Mouse (Mus musculus): ENCODE data around the gene Pcbp3. TPM values are rescaled to one million over a fixed set of nuclear protein-coding genes. Genes with fewer than 3 reads are reported as not detected.

The Pcbp3 gene
- polyA plus RNA-seq, 1 experiment = 0.32 TPM

DNA sequence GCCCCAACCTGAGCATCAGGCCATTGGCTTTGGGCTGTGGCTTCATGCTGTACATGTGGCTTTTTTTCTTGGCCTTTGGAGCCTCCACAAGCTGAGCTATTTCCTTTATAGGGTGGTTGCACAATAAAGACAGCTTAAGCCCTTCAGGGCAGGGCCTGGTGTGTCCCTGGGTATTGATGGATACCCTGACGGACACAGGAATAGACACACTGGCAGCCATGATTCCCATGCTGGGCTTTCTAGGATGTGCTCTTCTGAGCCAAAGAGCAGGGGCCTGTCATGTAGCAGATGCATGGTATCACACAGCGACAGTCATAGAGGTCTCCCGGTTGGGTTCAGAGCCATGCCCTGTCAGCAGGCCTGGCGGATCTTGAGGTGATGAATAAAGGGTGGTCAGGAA is 234.8 kb downstream of the Pcbp3 start:
- H3K36me3 ChIP-seq (ENCODE audit: control insufficient read depth) = no peaks in the 10 kb centered on the region
- no peaks in the 10 kb centered on the region for H3K9me3 ChIP-seq (ENCODE audit: control insufficient read depth, low read length)
- no peak for TF ChIP-seq GATA1 (IDR thresholded peaks at IDR 0.05; ENCODE audit: low read length)
- no peak for TF ChIP-seq TAL1 (IDR thresholded peaks at IDR 0.05; ENCODE audit: low read length)
- H3K27me3 ChIP-seq (ENCODE audit: control insufficient read depth) = no peaks in the 10 kb centered on the region
- H3K4me3 ChIP-seq (replicated peaks) = no peak overlapping the region
- H3K4me1 ChIP-seq (ENCODE audit: control insufficient read depth) = no peaks in the 10 kb centered on the region

DNA sequence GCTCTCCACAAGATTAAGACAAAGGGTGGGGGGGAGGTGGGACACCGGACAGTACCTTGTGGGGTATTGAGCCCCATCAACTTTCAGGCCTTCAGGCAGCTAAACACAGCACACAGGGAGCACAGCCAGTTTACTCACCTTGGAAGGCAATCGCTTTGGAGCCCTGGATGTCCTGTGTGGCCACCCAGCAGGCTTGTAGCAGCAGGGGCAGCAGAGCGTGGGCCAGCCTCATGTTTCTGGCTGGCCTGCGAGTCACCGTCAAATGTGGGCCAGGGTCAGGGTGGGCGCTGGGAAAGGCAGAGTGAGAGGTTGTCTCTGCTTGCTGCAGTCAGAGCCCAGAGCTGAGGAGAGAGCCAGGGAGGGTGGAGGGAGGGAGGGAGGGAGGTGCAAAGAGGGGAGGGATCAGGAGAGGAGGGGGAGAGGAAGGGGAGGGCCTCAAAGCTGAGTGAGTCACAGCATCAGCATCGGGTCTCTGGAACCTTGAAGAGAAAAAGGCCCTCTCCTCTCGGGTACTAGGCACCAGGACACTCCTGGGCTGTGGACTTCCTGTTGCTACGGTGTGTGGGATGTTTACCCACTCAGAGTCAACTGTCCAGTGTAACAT is 235.9 kb downstream of the Pcbp3 start, which contains the start of gene Col6a1:
Gene Col6a1, minus strand, starts transcription at position 487 of the 604 bp plus-strand sequence.
- Histone ChIP-seq H3K4me3 (replicated peaks) (no peak within 1 kb of the TSS), H3K9me3 (ENCODE audit: control insufficient read depth, low read length) (no peaks in the 10 kb centered on the region), H3K36me3 (ENCODE audit: control insufficient read depth) (no peaks in the 10 kb centered on the region), H3K4me1 (ENCODE audit: control insufficient read depth) (no peaks in the 10 kb centered on the region), H3K27me3 (ENCODE audit: control insufficient read depth) (no peaks in the 10 kb centered on the region)
- TF ChIP-seq GATA1 (IDR thresholded peaks at IDR 0.05; ENCODE audit: low read length) (no peak), TAL1 (IDR thresholded peaks at IDR 0.05; ENCODE audit: low read length) (no peak)

GRCm38 (mm10) chr10:76725097-76725496 is 236.6 kb downstream of the Pcbp3 start:
- H3K36me3 ChIP-seq (ENCODE audit: control insufficient read depth) = no peaks in the 10 kb centered on the region
- no peak overlapping the region for H3K4me3 ChIP-seq (replicated peaks)
- no peaks in the 10 kb centered on the region for H3K27me3 ChIP-seq (ENCODE audit: control insufficient read depth)
- no peaks in the 10 kb centered on the region for H3K9me3 ChIP-seq (ENCODE audit: control insufficient read depth, low read length)
- H3K4me1 ChIP-seq (ENCODE audit: control insufficient read depth) = no peaks in the 10 kb centered on the region
- TF ChIP-seq TAL1 (IDR thresholded peaks at IDR 0.05; ENCODE audit: low read length) (no peak), GATA1 (IDR thresholded peaks at IDR 0.05; ENCODE audit: low read length) (no peak)

- H3K9me3 ChIP-seq (ENCODE audit: control insufficient read depth, low read length) = no peaks in the 10 kb centered on the region
- no peaks in the 10 kb centered on the region for H3K36me3 ChIP-seq (ENCODE audit: control insufficient read depth)
- TF ChIP-seq GATA1 (IDR thresholded peaks at IDR 0.05; ENCODE audit: low read length) = no peak
- H3K4me3 ChIP-seq (replicated peaks) = no peak overlapping the region
- H3K27me3 ChIP-seq (ENCODE audit: control insufficient read depth) = no peaks in the 10 kb centered on the region
- no peaks in the 10 kb centered on the region for H3K4me1 ChIP-seq (ENCODE audit: control insufficient read depth)
Observed at GRCm38 (mm10) chr10:76724231-76724736, 237.4 kb downstream of the Pcbp3 start.

- H3K27me3 ChIP-seq (ENCODE audit: control insufficient read depth) = no peaks in the 10 kb centered on the region
- no peak for TF ChIP-seq GATA1 (IDR thresholded peaks at IDR 0.05; ENCODE audit: low read length)
- TF ChIP-seq TAL1 (IDR thresholded peaks at IDR 0.05; ENCODE audit: low read length) = no peak
- no peaks in the 10 kb centered on the region for H3K36me3 ChIP-seq (ENCODE audit: control insufficient read depth)
- H3K9me3 ChIP-seq (ENCODE audit: control insufficient read depth, low read length) = no peaks in the 10 kb centered on the region
- H3K4me1 ChIP-seq (ENCODE audit: control insufficient read depth) = no peaks in the 10 kb centered on the region
- no peak overlapping the region for H3K4me3 ChIP-seq (replicated peaks)
Observed at GRCm38 (mm10) chr10:76722751-76723450, 238.8 kb downstream of the Pcbp3 start.

DNA sequence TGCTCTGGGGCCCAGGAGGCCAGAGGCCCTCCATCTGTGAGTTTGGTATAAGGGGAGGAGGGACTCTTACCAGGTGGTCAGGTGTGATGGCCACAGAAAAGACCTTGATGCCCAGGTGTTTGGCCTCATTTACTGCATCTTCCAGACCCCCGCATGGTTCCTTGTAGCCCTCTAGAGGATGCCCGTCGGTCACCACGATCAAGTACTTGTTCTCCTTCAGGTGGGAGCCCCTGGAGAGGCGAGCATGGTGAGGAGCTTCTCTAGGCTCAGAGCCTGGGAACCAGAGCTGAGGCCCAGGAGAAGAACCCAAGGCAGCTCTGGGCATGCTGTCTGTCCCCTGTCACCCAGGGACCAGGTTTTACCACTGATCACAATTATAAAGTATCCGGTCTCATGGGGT is 239.9 kb downstream of the Pcbp3 start:
- Histone ChIP-seq H3K9me3 (ENCODE audit: control insufficient read depth, low read length) (no peaks in the 10 kb centered on the region), H3K4me1 (ENCODE audit: control insufficient read depth) (no peaks in the 10 kb centered on the region), H3K27me3 (ENCODE audit: control insufficient read depth) (no peaks in the 10 kb centered on the region), H3K36me3 (ENCODE audit: control insufficient read depth) (no peaks in the 10 kb centered on the region), H3K4me3 (replicated peaks) (no peak overlapping the region)
- TF ChIP-seq TAL1 (IDR thresholded peaks at IDR 0.05; ENCODE audit: low read length) (no peak), GATA1 (IDR thresholded peaks at IDR 0.05; ENCODE audit: low read length) (no peak)

GRCm38 (mm10) chr10:76721216-76721615 is 240.5 kb downstream of the Pcbp3 start:
- Histone ChIP-seq H3K4me1 (ENCODE audit: control insufficient read depth) (no peaks in the 10 kb centered on the region), H3K36me3 (ENCODE audit: control insufficient read depth) (no peaks in the 10 kb centered on the region), H3K4me3 (replicated peaks) (no peak overlapping the region), H3K9me3 (ENCODE audit: control insufficient read depth, low read length) (no peaks in the 10 kb centered on the region), H3K27me3 (ENCODE audit: control insufficient read depth) (no peaks in the 10 kb centered on the region)
- TF ChIP-seq GATA1 (IDR thresholded peaks at IDR 0.05; ENCODE audit: low read length) (no peak), TAL1 (IDR thresholded peaks at IDR 0.05; ENCODE audit: low read length) (no peak)

- Histone ChIP-seq H3K4me1 (ENCODE audit: control insufficient read depth) (no peaks in the 10 kb centered on the region), H3K9me3 (ENCODE audit: control insufficient read depth, low read length) (no peaks in the 10 kb centered on the region), H3K36me3 (ENCODE audit: control insufficient read depth) (no peaks in the 10 kb centered on the region), H3K27me3 (ENCODE audit: control insufficient read depth) (no peaks in the 10 kb centered on the region), H3K4me3 (replicated peaks) (no peak overlapping the region)
- no peak for TF ChIP-seq TAL1 (IDR thresholded peaks at IDR 0.05; ENCODE audit: low read length)
- no peak for TF ChIP-seq GATA1 (IDR thresholded peaks at IDR 0.05; ENCODE audit: low read length)
Observed at GRCm38 (mm10) chr10:76717631-76718030, 244.1 kb downstream of the Pcbp3 start.

GRCm38 (mm10) chr10:76717026-76717425 is 244.7 kb downstream of the Pcbp3 start:
- Histone ChIP-seq H3K27me3 (ENCODE audit: control insufficient read depth) (no peaks in the 10 kb centered on the region), H3K4me1 (ENCODE audit: control insufficient read depth) (no peaks in the 10 kb centered on the region), H3K9me3 (ENCODE audit: control insufficient read depth, low read length) (no peaks in the 10 kb centered on the region), H3K36me3 (ENCODE audit: control insufficient read depth) (no peaks in the 10 kb centered on the region), H3K4me3 (replicated peaks) (no peak overlapping the region)
- TF ChIP-seq TAL1 (IDR thresholded peaks at IDR 0.05; ENCODE audit: low read length) (no peak), GATA1 (IDR thresholded peaks at IDR 0.05; ENCODE audit: low read length) (no peak)

Data from erythroblast, embryonic 14.5 days (primary cell).